Mouse (Mus musculus) olfactory bulb, adult 2 months (tissue): ENCODE data around the gene Rasgef1b.

Source experiments
- CTCF ChIP-seq: fragments of 200-500 bp; IDR thresholded peaks from 2 replicates; pipeline ENCODE4 v1.5.1; 2012; ENCODE audit warnings: low read depth, mild to moderate bottlenecking, low read length, moderate library complexity; ENCODE audit not compliant: insufficient read depth
- POLR2A ChIP-seq: fragments of 200-500 bp; IDR thresholded peaks from 2 replicates; pipeline ENCODE4 v1.6.1; 2012; ENCODE audit warnings: mild to moderate bottlenecking, low read depth, low read length, moderate library complexity; ENCODE audit not compliant: insufficient read depth

GRCm38 (mm10) chr5:99578692-99579091, 150.2 kb downstream of the Rasgef1b start:
- TF ChIP-seq CTCF (no peak), POLR2A (no peak)
